Mouse (Mus musculus) CH12.LX (cell line): ENCODE results near the gene Igflr1. TPM values are rescaled to one million over a fixed set of nuclear protein-coding genes. Genes with fewer than 3 reads are reported as not detected.

Experiments
- DNase-seq: peaks from one replicate; pipeline ENCODE4 v3.0.0-alpha.2; 2013; ENCODE audit errors: extremely low read depth
- H3K27ac ChIP-seq: 2 replicates; pipeline ENCODE4 v1.5.1; 2012; ENCODE audit warnings: low read depth, mild to moderate bottlenecking, control low read depth, moderate library complexity; ENCODE audit not compliant: insufficient read depth
- H3K27me3 ChIP-seq: replicated peaks from 2 replicates; pipeline ENCODE3; 2012; ENCODE audit warnings: inconsistent platforms
- H3K36me3 ChIP-seq, 2 experiments: replicated peaks in 1 of 2; 2 replicates each; pipeline versions ENCODE3 to v1.6.1; 2012; ENCODE audit warnings: inconsistent platforms in 1 of 2, low read length in 1 of 2, mild to moderate bottlenecking in 1 of 2, mixed read lengths in 1 of 2, moderate library complexity in 1 of 2; ENCODE audit not compliant: control insufficient read depth in 1 of 2, insufficient read depth in 1 of 2
- H3K4me1 ChIP-seq, 2 experiments: 2 replicates each; pipeline ENCODE4 v1.6.1; 2012; ENCODE audit warnings: inconsistent platforms in 1 of 2, moderate library complexity in 1 of 2; ENCODE audit not compliant: insufficient read depth in 2 of 2, control insufficient read depth in 1 of 2
- H3K4me2 ChIP-seq: 2 replicates; pipeline ENCODE4 v1.6.1; 2012; ENCODE audit warnings: low read depth, mild to moderate bottlenecking, control low read depth; ENCODE audit not compliant: poor library complexity, insufficient read depth, severe bottlenecking
- H3K4me3 ChIP-seq, 3 experiments: fragments of 150-350 bp in 1 of 3; sonication (generic) in 1 of 3; replicated peaks in 1 of 3; 2 replicates each; pipeline versions ENCODE3 to v1.5.1; 2011 to 2012; ENCODE audit warnings: low read depth in 2 of 3, low read length in 2 of 3, mild to moderate bottlenecking in 2 of 3, moderate library complexity in 2 of 3, control low read depth in 1 of 3, improper control_type of control experiment in 1 of 3, inconsistent platforms in 1 of 3, mixed read lengths in 1 of 3; ENCODE audit not compliant: poor library complexity in 1 of 3
- H3K79me2 ChIP-seq: replicated peaks from 2 replicates; pipeline ENCODE4 v1.6.1; 2012; ENCODE audit warnings: mild to moderate bottlenecking, moderate library complexity; ENCODE audit not compliant: control insufficient read depth, poor library complexity, insufficient read depth, severe bottlenecking; ENCODE audit errors: extremely low read depth
- H3K9ac ChIP-seq: 2 replicates; pipeline ENCODE4 v1.6.1; 2012; ENCODE audit warnings: low read depth, mild to moderate bottlenecking, control low read depth, moderate library complexity; ENCODE audit not compliant: insufficient read depth
- H3K9me3 ChIP-seq: replicated peaks from 2 replicates; pipeline ENCODE3; 2012; ENCODE audit warnings: low read length, inconsistent platforms, mixed read lengths
- BHLHE40 ChIP-seq: IDR thresholded peaks from 2 replicates; pipeline ENCODE4 v1.6.1; 2011; ENCODE audit warnings: mild to moderate bottlenecking, low read depth, low read length, improper control_type of control experiment
- CHD1 ChIP-seq: IDR thresholded peaks from 2 replicates; pipeline ENCODE4 v1.6.1; 2012; ENCODE audit warnings: low read depth, low read length, improper control_type of control experiment, inconsistent platforms
- CHD2 ChIP-seq: IDR thresholded peaks from 2 replicates; pipeline ENCODE4 v1.6.1; 2011; ENCODE audit warnings: low read length, improper control_type of control experiment
- CTCF ChIP-seq, 2 experiments: IDR thresholded peaks in 1 of 2; conservative IDR thresholded peaks in 1 of 2; 2 replicates each; pipeline ENCODE4 v1.5.1; 2011 to 2012; ENCODE audit warnings: low read depth in 2 of 2, low read length in 2 of 2, improper control_type of control experiment in 1 of 2, inconsistent platforms in 1 of 2, mild to moderate bottlenecking in 1 of 2, moderate library complexity in 1 of 2
- E2F4 ChIP-seq: IDR thresholded peaks from 2 replicates; pipeline ENCODE4 v1.6.1; 2011; ENCODE audit warnings: low read depth, low read length, improper control_type of control experiment; ENCODE audit not compliant: insufficient replicate concordance
- ELF1 ChIP-seq: IDR thresholded peaks from 2 replicates; pipeline ENCODE4 v1.6.1; 2014; ENCODE audit warnings: low read depth, mild to moderate bottlenecking, inconsistent platforms, low read length, improper control_type of control experiment
- EP300 ChIP-seq: IDR thresholded peaks from 2 replicates; pipeline ENCODE4 v1.6.1; 2011; ENCODE audit warnings: low read length, improper control_type of control experiment
- ETS1 ChIP-seq: conservative IDR thresholded peaks from 2 replicates; pipeline ENCODE4 v1.6.1; 2012; ENCODE audit warnings: low read depth, mild to moderate bottlenecking, inconsistent platforms, low read length, improper control_type of control experiment, moderate library complexity
- GABPA ChIP-seq: IDR thresholded peaks from 2 replicates; pipeline ENCODE4 v1.6.1; 2012; ENCODE audit warnings: low read depth, low read length, improper control_type of control experiment, inconsistent platforms; ENCODE audit not compliant: insufficient replicate concordance
- HCFC1 ChIP-seq: IDR thresholded peaks from 2 replicates; pipeline ENCODE4 v1.6.1; 2012; ENCODE audit warnings: low read depth, mild to moderate bottlenecking, inconsistent platforms, low read length, improper control_type of control experiment
- IRF4 ChIP-seq: IDR thresholded peaks from 2 replicates; pipeline ENCODE4 v1.6.1; 2014; ENCODE audit warnings: low read depth, mild to moderate bottlenecking, inconsistent platforms, low read length, improper control_type of control experiment
- JUN ChIP-seq: IDR thresholded peaks from 2 replicates; pipeline ENCODE4 v1.6.1; 2011; ENCODE audit warnings: low read depth, mild to moderate bottlenecking, low read length, improper control_type of control experiment, moderate library complexity; ENCODE audit not compliant: insufficient read depth
- JUND ChIP-seq: conservative IDR thresholded peaks from 2 replicates; pipeline ENCODE4 v1.6.1; 2011; ENCODE audit warnings: low read depth, low read length, improper control_type of control experiment
- KAT2A ChIP-seq: IDR thresholded peaks from 2 replicates; pipeline ENCODE4 v1.6.1; 2012; ENCODE audit warnings: low read length, improper control_type of control experiment, inconsistent platforms; ENCODE audit not compliant: insufficient replicate concordance
- MAFK ChIP-seq: IDR thresholded peaks from 2 replicates; pipeline ENCODE4 v1.6.1; 2011; ENCODE audit warnings: low read length, improper control_type of control experiment; ENCODE audit not compliant: insufficient replicate concordance
- MAX ChIP-seq: IDR thresholded peaks from 2 replicates; pipeline ENCODE4 v1.6.1; 2011; ENCODE audit warnings: low read length, improper control_type of control experiment
- MAZ ChIP-seq: IDR thresholded peaks from 2 replicates; pipeline ENCODE4 v1.6.1; 2012; ENCODE audit warnings: low read depth, mild to moderate bottlenecking, inconsistent platforms, low read length, improper control_type of control experiment, moderate library complexity
- MEF2A ChIP-seq: IDR thresholded peaks from 2 replicates; pipeline ENCODE4 v1.6.1; 2014; ENCODE audit warnings: low read depth, mild to moderate bottlenecking, inconsistent platforms, low read length, improper control_type of control experiment, borderline replicate concordance
- MXI1 ChIP-seq: IDR thresholded peaks from 2 replicates; pipeline ENCODE4 v1.6.1; 2011; ENCODE audit warnings: mild to moderate bottlenecking, low read depth, low read length, improper control_type of control experiment
- MYC ChIP-seq: IDR thresholded peaks from 2 replicates; pipeline ENCODE4 v1.6.1; 2011; ENCODE audit warnings: low read depth, mild to moderate bottlenecking, improper control_type of control experiment, low read length
- NELFE ChIP-seq: IDR thresholded peaks from 2 replicates; pipeline ENCODE4 v1.6.1; 2011; ENCODE audit warnings: low read depth, low read length, improper control_type of control experiment
- NRF1 ChIP-seq: IDR thresholded peaks from 2 replicates; pipeline ENCODE4 v1.6.1; 2014; ENCODE audit warnings: low read depth, mild to moderate bottlenecking, inconsistent platforms, low read length, improper control_type of control experiment, moderate library complexity
- PAX5 ChIP-seq: IDR thresholded peaks from 2 replicates; pipeline ENCODE4 v1.6.1; 2012; ENCODE audit warnings: low read length, inconsistent platforms, mixed read lengths
- POLR2A ChIP-seq: IDR thresholded peaks from 2 replicates; pipeline ENCODE4 v1.6.1; 2011; ENCODE audit warnings: low read depth, mild to moderate bottlenecking, improper control_type of control experiment, low read length
- POLR2AphosphoS2 ChIP-seq: IDR thresholded peaks from 2 replicates; pipeline ENCODE4 v1.6.1; 2011; ENCODE audit warnings: low read depth, low read length, improper control_type of control experiment
- RAD21 ChIP-seq: IDR thresholded peaks from 2 replicates; pipeline ENCODE4 v1.6.1; 2011; ENCODE audit warnings: low read depth, mild to moderate bottlenecking, low read length, improper control_type of control experiment, moderate library complexity
- RCOR1 ChIP-seq: conservative IDR thresholded peaks from 2 replicates; pipeline ENCODE4 v1.6.1; 2012; ENCODE audit warnings: low read depth, mild to moderate bottlenecking, inconsistent platforms, low read length, improper control_type of control experiment
- SIN3A ChIP-seq: IDR thresholded peaks from 2 replicates; pipeline ENCODE4 v1.6.1; 2012; ENCODE audit warnings: low read length, improper control_type of control experiment, inconsistent platforms
- SMC3 ChIP-seq: IDR thresholded peaks from 2 replicates; pipeline ENCODE4 v1.6.1; 2011; ENCODE audit warnings: low read depth, low read length, improper control_type of control experiment
- TBP ChIP-seq: conservative IDR thresholded peaks from 2 replicates; pipeline ENCODE4 v1.6.1; 2011; ENCODE audit warnings: low read depth, low read length, improper control_type of control experiment
- TCF12 ChIP-seq: IDR thresholded peaks from 2 replicates; pipeline ENCODE4 v1.6.1; 2014; ENCODE audit warnings: low read depth, mild to moderate bottlenecking, inconsistent platforms, low read length, improper control_type of control experiment
- UBTF ChIP-seq: IDR thresholded peaks from 2 replicates; pipeline ENCODE4 v1.6.1; 2012; ENCODE audit warnings: low read depth, mild to moderate bottlenecking, inconsistent platforms, low read length, improper control_type of control experiment, moderate library complexity
- USF1 ChIP-seq: IDR thresholded peaks from 2 replicates; pipeline ENCODE4 v1.6.1; 2014; ENCODE audit warnings: low read depth, mild to moderate bottlenecking, inconsistent platforms, low read length, improper control_type of control experiment
- USF2 ChIP-seq: conservative IDR thresholded peaks from 2 replicates; pipeline ENCODE4 v1.6.1; 2011; ENCODE audit warnings: low read depth, low read length, improper control_type of control experiment
- ZC3H11A ChIP-seq: IDR thresholded peaks from 2 replicates; pipeline ENCODE4 v1.6.1; 2012; ENCODE audit warnings: low read depth, mild to moderate bottlenecking, inconsistent platforms, low read length, improper control_type of control experiment
- ZKSCAN1 ChIP-seq: IDR thresholded peaks from 2 replicates; pipeline ENCODE4 v1.6.1; 2012; ENCODE audit warnings: low read depth, inconsistent platforms, low read length, improper control_type of control experiment, borderline replicate concordance
- ZMIZ1 ChIP-seq: IDR thresholded peaks from 2 replicates; pipeline ENCODE4 v1.6.1; 2012; ENCODE audit warnings: low read depth, mild to moderate bottlenecking, inconsistent platforms, low read length, improper control_type of control experiment
- ZNF384 ChIP-seq: IDR thresholded peaks from 2 replicates; pipeline ENCODE4 v1.6.1; 2012; ENCODE audit warnings: low read depth, low read length, improper control_type of control experiment, inconsistent platforms
- dilution Hi-C: fragments of 300-500 bp; cut with MboI; formaldehyde crosslinking; loops from 2 replicates; pipeline ENCODE4 v1.14.3; 2020; ENCODE audit warnings: low sequenced_read_pairs; ENCODE audit not compliant: extremely low pct_unique_long_range_greater_than_20kb, extremely low pct_ligation_motif_present
- in situ Hi-C: fragments of 300-500 bp; cut with MboI; formaldehyde crosslinking; loops from 3 replicates; pipeline ENCODE4 v1.14.3; 2019; ENCODE audit warnings: low sequenced_read_pairs, low pct_ligation_motif_present, low pct_unique_long_range_greater_than_20kb, mixed read lengths
- polyA plus RNA-seq: library from polyadenylated mRNA; unstranded; fragments of >175 nt; gene quantifications from 2 replicates; pipeline ENCODE4 v1.2.1, GENCODE M21; 2012; ENCODE audit warnings: low read depth; ENCODE audit not compliant: insufficient read length
- total RNA-seq, 2 experiments: library from RNA; depleted of rRNA; stranded (reverse); fragments of 300-350 nt in 1 of 2; fragments of >200 nt in 1 of 2; gene quantifications; 2 replicates each; pipeline ENCODE4 v1.2.3; 2012 to 2014

Igflr1 gene
- total and polyA plus RNA-seq, 3 experiments, result 1.3 TPM; not detected in 2

DNA sequence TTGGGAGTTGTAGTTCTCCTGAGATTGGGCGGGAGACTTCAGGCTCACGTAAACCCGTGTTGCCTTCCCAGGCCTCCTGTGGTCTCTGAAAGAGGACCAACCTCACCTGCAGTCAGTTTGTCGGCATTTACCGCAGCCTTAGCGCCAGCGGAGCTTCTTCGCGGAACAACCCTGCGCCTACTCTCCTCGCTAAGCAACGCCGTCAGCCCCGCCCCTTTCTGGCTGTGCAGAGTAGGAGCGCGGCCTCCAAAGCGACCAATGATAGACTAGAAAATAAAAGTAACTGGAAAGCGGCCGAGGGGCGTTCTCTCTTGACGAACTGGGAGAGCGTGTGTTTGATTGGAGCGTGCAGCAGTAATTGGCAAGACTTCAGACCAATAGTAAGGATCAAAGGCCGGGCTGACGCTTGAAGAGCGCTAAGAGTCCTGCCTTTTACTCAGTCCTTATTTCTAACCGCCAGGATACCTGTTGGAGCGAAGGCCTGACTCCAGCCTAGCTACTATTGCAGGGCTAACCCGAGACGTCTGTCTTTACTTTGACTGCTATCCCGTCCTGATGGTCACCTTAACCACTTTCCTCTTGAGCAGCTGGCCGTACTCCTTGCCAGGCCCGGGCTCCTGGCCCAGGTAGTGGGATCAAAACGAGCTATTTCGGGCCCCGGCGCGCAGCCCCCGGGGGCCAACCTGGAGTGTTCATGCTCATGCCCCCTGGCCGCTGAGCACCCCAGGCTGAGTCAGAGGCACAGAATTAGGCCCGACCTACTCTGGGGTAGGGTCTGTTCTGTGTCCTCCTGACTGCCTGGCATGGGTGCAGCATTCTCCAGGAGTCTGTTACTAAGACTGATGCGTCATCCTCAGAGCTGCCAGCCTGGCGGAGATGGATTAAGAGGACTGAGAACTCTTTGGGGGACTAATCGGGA lies 12.9 kb upstream of the Igflr1 start, which contains the start of the genes Hspb6 and Proser3:
Hspb6 (plus strand) TSS at position 77 of the 919 bp plus-strand sequence.
Proser3 (minus strand) TSS at position 198 of the 919 bp plus-strand sequence.
- peak within 1 kb of the TSS; percentile 71 to 93 (median 83) for H3K4me3 ChIP-seq
- peak within 1 kb of the TSS; percentile 83 for H3K9ac ChIP-seq
- peak within 1 kb of the TSS; percentile 92 for H3K27ac ChIP-seq
- dilution Hi-C loops (no loop called here), in situ Hi-C loops (no loop called here)
- no peaks in the 10 kb centered on the region for H3K27me3 ChIP-seq
- H3K4me1 ChIP-seq, result peaks cover 2 to 21% of the 10 kb centered on the region in 2 experiments; a peak in 3 of 4 replicates
- H3K79me2 ChIP-seq, result no peaks in the 10 kb centered on the region; the same call in 1 of the 2 replicates
- peak within 1 kb of the TSS; percentile 82 for H3K4me2 ChIP-seq
- peak; percentile 99 for DNase-seq
- peaks cover 32 to 52% of the 10 kb centered on the region in 2 experiments for H3K36me3 ChIP-seq
- no peaks in the 10 kb centered on the region for H3K9me3 ChIP-seq
- TF ChIP-seq HCFC1 (peak; percentile 62; the same call in 1 of the 2 replicates), ETS1 (0 out of 2 replicates have a peak, but pooled peaks have one; percentile 18), RAD21 (no peak), NRF1 (peak; percentile 47), POLR2AphosphoS2 (peak; percentile 94), NELFE (peak; percentile 98), MYC (peak; percentile 37; the same call in 1 of the 2 replicates), ELF1 (peak; percentile 53; the same call in 1 of the 2 replicates), UBTF (no peak), ZKSCAN1 (no peak), CHD2 (peak; percentile 92), MAZ (no peak), POLR2A (peak; percentile 95), JUN (no peak), IRF4 (no peak; the same call in 1 of the 2 replicates), USF1 (no peak), CTCF (conservative IDR thresholded peaks at IDR 0.05 in 1 of 2, IDR thresholded peaks at IDR 0.05 in 1 of 2; ENCODE audit: low read depth in 2 of 2, low read length in 2 of 2) (no peak), ZC3H11A (no peak), TCF12 (peak; percentile 79), ZNF384 (no peak), E2F4 (peak; percentile 78; the same call in 1 of the 2 replicates), PAX5 (no peak), MEF2A (no peak), USF2 (no peak), BHLHE40 (no peak), MAX (peak; percentile 67), TBP (peak; percentile 95), CHD1 (0 out of 2 replicates have a peak, but pooled peaks have one; percentile 53), EP300 (no peak), GABPA (no peak), ZMIZ1 (peak; percentile 95), SMC3 (no peak), KAT2A (0 out of 2 replicates have a peak, but pooled peaks have one; percentile 38), JUND (no peak), SIN3A (peak; percentile 86), MAFK (no peak), MXI1 (peak; percentile 48), RCOR1 (no peak)
